Comparison of ENCODE assay signal across 9 mouse cellular contexts in genomic region chr6:88343485-88344450, GRCm38 (mm10).
A peak's percentile ranks its signal among the peaks of the same experiment; 100 is the strongest.
DNase-seq lines count a peak whose midpoint lies in the region; ATAC-seq lines count a peak whose summit lies in the region.
"Had no signal": no experiment of that assay in that cellular context is flagged by ENCODE, and none has a peak within 500 bp of the region (broad histone marks: within the 10 kb centered on the region; RNA-seq: fewer than 3 reads in every experiment).

No protein-coding gene starts in this region.

- H3K4me2 ChIP-seq in hindbrain, embryonic 11.5 days (replicated peaks; ENCODE audit: low read depth, low read length), result no peak overlapping the region

- H3K27me3 ChIP-seq in hindbrain, embryonic 11.5 days (ENCODE audit: control insufficient read depth, insufficient read depth, low read length), result no peaks in the 10 kb centered on the region
- H3K27me3 ChIP-seq: CH12.LX had no signal

- no peak overlapping the region for H3K4me3 ChIP-seq in hindbrain, embryonic 11.5 days (ENCODE audit: low read depth, low read length)

- no peak for ATAC-seq in hindbrain, embryonic 11.5 days (ENCODE audit: low FRiP score)

- H3K9me3 ChIP-seq in hindbrain, embryonic 11.5 days (ENCODE audit: control insufficient read depth, low read length), result no peaks in the 10 kb centered on the region

- WGBS in hindbrain, embryonic 11.5 days, result 50% methylated on average over 7 of the region's 7 CpGs

- peaks cover 3% of the 10 kb centered on the region for H3K4me1 ChIP-seq in hindbrain, embryonic 11.5 days (replicated peaks; ENCODE audit: control insufficient read depth, insufficient read depth, low read length)

- H3K9ac ChIP-seq in hindbrain, embryonic 11.5 days (ENCODE audit: low read depth, low read length), result no peak overlapping the region

- no peaks in the 10 kb centered on the region for H3K36me3 ChIP-seq in hindbrain, embryonic 11.5 days (ENCODE audit: control insufficient read depth, insufficient read depth, low read length)

- no peak overlapping the region for H3K27ac ChIP-seq in hindbrain, embryonic 11.5 days (ENCODE audit: low read depth, low read length)

- peak; percentile 92 for DNase-seq in MN1 (ENCODE audit: low spot score)
- peak; percentile 81 to 90 for DNase-seq in cerebellum, postnatal 25 days
- peak; percentile 58 to 60 for DNase-seq in frontal cortex, postnatal 25 days (ENCODE audit: low spot score in 2 of 2)
- peak; percentile 49 for DNase-seq in hindbrain, embryonic 11.5 days (ENCODE audit: low spot score)
- DNase-seq in layer of hippocampus, adult 8-10 months (ENCODE audit: low spot score in 2 of 2), result peak; percentile 58 to 81
- peak; percentile 53 to 60 for DNase-seq in lung, adult 18-20 months
- DNase-seq in ovary, postnatal 36 days (ENCODE audit: low spot score), result peak; percentile 87
- no peak for DNase-seq in natural killer cell, adult 2 months (ENCODE audit: low spot score in 2 of 2)

Comparison
In these comparisons a context has a peak if more than half of its experiments do, and no peak if none do; other contexts are left out.
1. DNase-seq: peak in MN1 (single experiment), cerebellum, postnatal 25 days (2 of 2), frontal cortex, postnatal 25 days (2 of 2), hindbrain, embryonic 11.5 days (single experiment), layer of hippocampus, adult 8-10 months (2 of 2), lung, adult 18-20 months (2 of 2) and ovary, postnatal 36 days (single experiment); none in natural killer cell, adult 2 months (0 of 2).